Mouse (Mus musculus) midbrain, postnatal 0 days (tissue): ENCODE data around the gene Ndufaf4. TPM values are rescaled to one million over a fixed set of nuclear protein-coding genes. Genes with fewer than 3 reads are reported as not detected.

Source experiments
- ATAC-seq: fragments of 200-750 bp; cut with Nextera tagmentation; 2 replicates; pipeline ENCODE4 v1.8.0; 2017; ENCODE audit warnings: moderate number of reproducible peaks, mild to moderate bottlenecking, moderate TSS enrichment, moderate library complexity; ENCODE audit not compliant: low FRiP score
- DNase-seq: peaks from one replicate; pipeline ENCODE4 v3.0.0-alpha.2; 2015; ENCODE audit warnings: low spot score
- H3K27ac ChIP-seq: fragments of 300-500 bp; sonication (generic); 2 replicates; pipeline ENCODE4 v1.5.1; 2014; ENCODE audit warnings: low read depth, mild to moderate bottlenecking, low read length, mixed read lengths
- H3K27me3 ChIP-seq: fragments of 300-500 bp; sonication (generic); 2 replicates; pipeline ENCODE4 v1.6.1; 2014; ENCODE audit warnings: low read length, control low read depth, mixed read lengths; ENCODE audit not compliant: insufficient read depth
- H3K36me3 ChIP-seq: fragments of 300-500 bp; sonication (generic); 2 replicates; pipeline ENCODE4 v1.6.1; 2014; ENCODE audit warnings: low read length, control low read depth, mixed read lengths; ENCODE audit not compliant: insufficient read depth
- H3K4me1 ChIP-seq: fragments of 300-500 bp; sonication (generic); 2 replicates; pipeline ENCODE4 v1.6.1; 2014; ENCODE audit warnings: mild to moderate bottlenecking, control low read depth, antibody characterized with exemption, low read length, mixed read lengths; ENCODE audit not compliant: insufficient read depth
- H3K4me2 ChIP-seq: fragments of 300-500 bp; sonication (generic); 2 replicates; pipeline ENCODE4 v1.6.1; 2014; ENCODE audit warnings: low read depth, mild to moderate bottlenecking, low read length, mixed read lengths; ENCODE audit not compliant: poor library complexity, severe bottlenecking
- H3K4me3 ChIP-seq: fragments of 300-500 bp; sonication (generic); 2 replicates; pipeline ENCODE4 v1.5.1; 2014; ENCODE audit warnings: low read depth, mild to moderate bottlenecking, low read length, moderate library complexity
- H3K9ac ChIP-seq: fragments of 300-500 bp; sonication (generic); replicated peaks from 2 replicates; pipeline ENCODE4 v1.6.1; 2014; ENCODE audit warnings: mild to moderate bottlenecking, low read length, moderate library complexity, mixed read lengths; ENCODE audit not compliant: poor library complexity, severe bottlenecking
- H3K9me3 ChIP-seq: fragments of 300-500 bp; sonication (generic); 2 replicates; pipeline ENCODE4 v1.6.1; 2016; ENCODE audit warnings: low read length, control low read depth
- CTCF ChIP-seq: IDR thresholded peaks from 2 replicates; pipeline ENCODE4 v1.5.1; 2016; ENCODE audit warnings: antibody characterized with exemption, mild to moderate bottlenecking
- WGBS: fragments of 180-500 bp; shearing (Covaris S2); extraction: QIAGEN DNeasy Blood & Tissue Kit; methylation state at CpG from one replicate; pipeline ENCODE4 v1.1.7; 2014; 5-methylcytosine and 5-hydroxymethylcytosine counted together
- polyA plus RNA-seq: library from polyadenylated mRNA; unstranded; fragments of >200 nt; fragmentation: Nextera tagmentation; extraction: Ambion mirVana; gene quantifications from 2 replicates; pipeline ENCODE4 v1.2.1, GENCODE M21; 2015
- total RNA-seq: library from RNA; depleted of rRNA; stranded (reverse); fragments of >200 nt; gene quantifications from 2 replicates; pipeline ENCODE4 v1.2.3, GENCODE M21; 2014

The Ndufaf4 gene
- total and polyA plus RNA-seq, 2 experiments from 2014 or later, result 19.0 to 77.0 TPM

DNA sequence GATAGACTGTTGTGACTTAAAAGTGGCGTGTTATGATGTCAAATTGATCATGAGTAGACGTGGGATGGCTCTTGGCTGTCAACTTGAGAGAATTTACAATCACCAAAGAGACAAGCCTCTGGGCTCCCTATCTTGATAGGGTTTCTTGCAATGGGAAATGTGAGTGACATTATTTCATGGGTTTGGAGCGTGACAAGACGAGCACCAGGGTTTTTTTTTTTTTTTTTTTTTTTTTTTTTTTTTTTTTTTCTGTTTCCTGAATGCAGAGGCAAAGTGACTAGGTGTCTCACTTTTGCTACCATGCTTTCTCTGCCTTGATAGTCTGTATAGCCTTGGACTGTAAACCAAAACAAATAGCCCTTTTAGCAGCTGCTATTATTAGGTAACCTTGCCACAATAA lies 3.3 kb upstream of the Ndufaf4 start:
- DNase-seq (no peak), ATAC-seq (no peak)
- Histone ChIP-seq H3K4me1 (no peaks in the 10 kb centered on the region), H3K9ac (no peak overlapping the region), H3K27ac (no peak overlapping the region), H3K4me2 (no peak overlapping the region), H3K4me3 (no peak overlapping the region), H3K36me3 (no peaks in the 10 kb centered on the region), H3K9me3 (peaks cover 5% of the 10 kb centered on the region; the same call in 1 of the 2 replicates), H3K27me3 (no peaks in the 10 kb centered on the region)
- 79% methylated on average over 4 of the region's 4 CpGs for WGBS
- TF ChIP-seq CTCF, result no peak

DNA sequence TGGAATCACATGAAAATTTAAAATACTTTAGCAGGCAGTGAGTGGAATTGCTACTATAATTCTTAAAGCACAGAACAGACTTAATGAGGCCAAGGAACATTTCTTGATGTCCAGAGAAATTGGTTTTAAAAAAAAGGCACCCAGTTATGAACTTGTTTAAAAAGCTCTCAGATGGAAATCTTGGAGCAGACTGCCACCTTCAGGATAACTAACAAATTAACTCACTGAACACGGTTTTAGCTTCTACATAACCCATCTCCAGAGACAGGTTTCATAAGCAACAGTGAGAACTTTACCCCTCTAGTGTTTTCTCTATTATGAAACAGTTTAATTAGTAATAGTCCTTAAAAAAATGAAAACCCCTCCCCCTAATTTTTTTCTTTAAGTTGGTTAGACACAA lies 1.1 kb upstream of the Ndufaf4 start:
- peak; percentile 90 for DNase-seq

DNA sequence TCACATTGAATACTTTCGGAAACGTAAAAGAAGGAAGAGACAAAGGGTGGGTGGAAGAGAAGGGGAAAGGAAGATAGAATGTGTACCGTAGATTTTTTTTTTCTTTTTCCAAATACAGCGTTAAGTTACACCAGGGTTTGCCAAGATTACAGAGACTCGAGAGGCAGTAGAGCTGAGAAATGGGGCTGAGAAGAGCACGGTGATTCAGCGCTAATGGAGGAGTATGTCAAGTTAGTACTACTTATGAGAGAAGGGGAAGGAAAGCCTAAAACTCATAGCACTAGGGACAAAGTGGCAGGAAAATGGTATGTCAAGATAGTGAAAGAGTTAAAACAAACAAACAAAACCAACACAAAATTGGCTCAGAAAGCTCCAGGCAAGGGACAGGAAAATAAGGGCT lies 532 bp upstream of the Ndufaf4 start:
- Histone ChIP-seq H3K9me3 (no peaks in the 10 kb centered on the region), H3K27ac (no peak overlapping the region), H3K36me3 (no peaks in the 10 kb centered on the region), H3K4me1 (no peaks in the 10 kb centered on the region), H3K27me3 (no peaks in the 10 kb centered on the region), H3K4me2 (peak overlapping the region; percentile 71), H3K4me3 (peak overlapping the region; percentile 70), H3K9ac (peak overlapping the region; percentile 1; the same call in 1 of the 2 replicates)
- no peak for TF ChIP-seq CTCF
- WGBS, result 13% methylated on average over 7 of the region's 7 CpGs
- DNase-seq (no peak), ATAC-seq (peak; percentile 52; the same call in 1 of the 2 replicates)

More for the DNA sequence above, 1.1 kb upstream of the Ndufaf4 start:
- Histone ChIP-seq H3K4me2 (peak overlapping the region; percentile 71), H3K36me3 (no peaks in the 10 kb centered on the region), H3K9ac (no peak overlapping the region), H3K4me1 (no peaks in the 10 kb centered on the region), H3K27ac (no peak overlapping the region), H3K9me3 (no peaks in the 10 kb centered on the region), H3K4me3 (peak overlapping the region; percentile 70), H3K27me3 (no peaks in the 10 kb centered on the region)
- ATAC-seq, result no peak
- WGBS, result 0% methylated on average over 1 of the region's 1 CpGs
- peak; percentile 79 for TF ChIP-seq CTCF

DNA sequence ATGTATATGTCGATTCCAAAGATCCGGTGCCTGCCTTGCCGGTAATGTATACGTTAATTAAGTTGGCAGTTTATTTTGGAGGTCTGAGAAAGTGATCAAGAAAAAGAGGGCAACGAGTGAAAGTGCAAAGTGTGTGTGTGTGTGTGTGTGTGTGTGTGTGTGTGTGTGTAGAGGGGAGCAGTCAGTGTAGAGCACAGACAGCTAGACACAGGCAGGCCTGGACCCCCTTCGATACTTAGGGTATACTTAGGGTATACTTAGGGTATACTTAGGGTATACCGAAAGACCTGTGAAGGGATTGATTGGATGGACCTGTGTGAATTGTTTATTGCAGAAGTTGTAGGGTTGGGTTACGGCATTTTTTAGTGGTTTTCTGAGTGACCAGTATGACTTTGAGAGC lies 753 bp downstream of the Ndufaf4 start:
- DNase-seq, result no peak
- Histone ChIP-seq H3K36me3 (no peaks in the 10 kb centered on the region), H3K27ac (no peak overlapping the region), H3K4me3 (peak overlapping the region; percentile 70), H3K9me3 (no peaks in the 10 kb centered on the region), H3K27me3 (no peaks in the 10 kb centered on the region), H3K9ac (peak overlapping the region; percentile 54; the same call in 1 of the 2 replicates), H3K4me1 (no peaks in the 10 kb centered on the region), H3K4me2 (peak overlapping the region; percentile 71)
- WGBS, result 28% methylated on average over 8 of the region's 8 CpGs
- no peak for TF ChIP-seq CTCF
- no peak for ATAC-seq

DNA sequence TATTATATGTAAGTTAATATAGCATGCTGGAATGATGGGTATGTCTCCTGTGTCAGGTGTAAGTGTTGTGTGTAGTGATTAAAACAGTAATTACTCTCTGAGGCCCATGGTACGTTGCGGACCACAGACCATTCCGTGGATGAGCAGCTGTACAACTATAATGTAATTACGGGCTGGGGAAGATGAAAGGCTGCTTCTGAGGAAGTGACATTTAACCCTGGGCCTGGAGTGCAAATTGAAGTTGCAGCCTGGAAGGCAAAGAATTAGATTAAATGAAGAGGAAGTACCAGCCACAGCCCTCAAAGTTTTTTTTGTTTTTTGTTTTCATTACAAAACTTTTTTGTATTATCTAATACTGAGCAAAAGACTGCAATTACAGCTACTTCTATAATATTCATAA lies 1.3 kb downstream of the Ndufaf4 start:
- no peaks in the 10 kb centered on the region for H3K27me3 ChIP-seq
- 37% methylated on average over 4 of the region's 4 CpGs for WGBS
- no peak overlapping the region for H3K9ac ChIP-seq
- H3K36me3 ChIP-seq, result no peaks in the 10 kb centered on the region
- no peak for DNase-seq
- no peaks in the 10 kb centered on the region for H3K9me3 ChIP-seq
- peak overlapping the region; percentile 71 for H3K4me2 ChIP-seq
- no peak for TF ChIP-seq CTCF
- H3K4me1 ChIP-seq, result no peaks in the 10 kb centered on the region
- H3K27ac ChIP-seq, result no peak overlapping the region
- ATAC-seq, result no peak
- peak overlapping the region; percentile 70 for H3K4me3 ChIP-seq

DNA sequence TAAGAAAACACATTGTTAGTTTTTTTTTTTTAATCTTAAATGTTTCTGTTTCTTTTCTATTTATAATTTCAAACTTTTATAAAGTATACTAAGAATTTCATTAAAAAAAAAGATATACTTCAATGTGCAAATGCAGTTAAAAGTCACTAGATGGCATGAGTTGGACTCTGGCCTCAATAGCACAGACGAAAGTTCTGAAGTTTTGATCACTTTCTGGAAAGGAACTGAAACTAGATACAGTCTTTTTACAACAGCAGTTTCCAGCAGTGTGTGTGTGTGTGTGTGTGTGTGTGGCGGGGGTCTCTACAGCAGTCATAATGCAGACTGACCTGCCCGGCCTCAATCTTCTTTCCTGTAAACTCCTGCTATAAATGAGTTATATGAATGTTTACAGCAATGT lies 9.9 kb downstream of the Ndufaf4 start:
- Histone ChIP-seq H3K27me3 (no peaks in the 10 kb centered on the region), H3K4me2 (no peak overlapping the region), H3K9me3 (no peaks in the 10 kb centered on the region), H3K9ac (no peak overlapping the region), H3K4me3 (no peak overlapping the region), H3K4me1 (no peaks in the 10 kb centered on the region), H3K27ac (no peak overlapping the region), H3K36me3 (no peaks in the 10 kb centered on the region)
- ATAC-seq (no peak), DNase-seq (peak; percentile 59)
- 70% methylated on average over 3 of the region's 3 CpGs for WGBS
- TF ChIP-seq CTCF, result peak; percentile 74
